Mouse (Mus musculus) heart, embryonic 14.5 days (tissue): ENCODE measurements around the gene Atp6v1g1. TPM values are rescaled to one million over a fixed set of nuclear protein-coding genes. Genes with fewer than 3 reads are reported as not detected.

Experiments
- ATAC-seq: fragments of 200-750 bp; cut with Nextera tagmentation; 2 replicates; pipeline ENCODE4 v1.8.0; 2017; ENCODE audit warnings: low read depth, moderate TSS enrichment; ENCODE audit not compliant: insufficient number of reproducible peaks, insufficient read depth, low FRiP score
- H3K27ac ChIP-seq, 2 experiments: fragments of 200-500 bp in 1 of 2; fragments of 300-500 bp in 1 of 2; sonication (generic) in 1 of 2; replicated peaks in 1 of 2; 2 replicates each; pipeline ENCODE4 v1.5.1; 2012 to 2014; ENCODE audit warnings: low read depth in 2 of 2, low read length in 2 of 2, control low read depth in 1 of 2, mild to moderate bottlenecking in 1 of 2, mixed read lengths in 1 of 2; ENCODE audit not compliant: control insufficient read depth in 1 of 2, insufficient read depth in 1 of 2
- H3K27me3 ChIP-seq: fragments of 300-500 bp; sonication (generic); 2 replicates; pipeline ENCODE4 v1.6.1; 2014; ENCODE audit warnings: mild to moderate bottlenecking, low read length, control low read depth; ENCODE audit not compliant: control insufficient read depth, insufficient read depth
- H3K36me3 ChIP-seq: fragments of 300-500 bp; sonication (generic); 2 replicates; pipeline ENCODE4 v1.6.1; 2014; ENCODE audit warnings: mild to moderate bottlenecking, control low read depth, low read length, mixed read lengths; ENCODE audit not compliant: control insufficient read depth, insufficient read depth
- H3K4me1 ChIP-seq, 2 experiments: fragments of 200-500 bp in 1 of 2; fragments of 300-500 bp in 1 of 2; sonication (generic) in 1 of 2; 2 replicates each; pipeline ENCODE4 v1.6.1; 2012 to 2014; ENCODE audit warnings: low read length in 2 of 2, control low read depth in 1 of 2, mixed read lengths in 1 of 2; ENCODE audit not compliant: control insufficient read depth in 2 of 2, insufficient read depth in 2 of 2
- H3K4me2 ChIP-seq: fragments of 300-500 bp; sonication (generic); 2 replicates; pipeline ENCODE4 v1.6.1; 2014; ENCODE audit warnings: mild to moderate bottlenecking, low read length
- H3K4me3 ChIP-seq, 2 experiments: fragments of 200-500 bp in 1 of 2; fragments of 300-500 bp in 1 of 2; sonication (generic) in 1 of 2; 2 replicates each; pipeline ENCODE4 v1.5.1; 2012 to 2014; ENCODE audit warnings: low read length in 2 of 2, mild to moderate bottlenecking in 2 of 2, control low read depth in 1 of 2, low read depth in 1 of 2, moderate library complexity in 1 of 2; ENCODE audit not compliant: control insufficient read depth in 1 of 2, insufficient read depth in 1 of 2
- H3K9ac ChIP-seq: fragments of 300-500 bp; sonication (generic); 2 replicates; pipeline ENCODE4 v1.6.1; 2014; ENCODE audit warnings: mild to moderate bottlenecking, low read length
- H3K9me3 ChIP-seq: fragments of 300-500 bp; sonication (generic); 2 replicates; pipeline ENCODE4 v1.6.1; 2016; ENCODE audit warnings: low read length, control low read depth; ENCODE audit not compliant: control insufficient read depth
- WGBS: fragments of 180-500 bp; shearing (Covaris S2); extraction: QIAGEN DNeasy Blood & Tissue Kit; methylation state at CpG from one replicate; pipeline ENCODE4 v1.1.7; 2014; 5-methylcytosine and 5-hydroxymethylcytosine counted together
- polyA plus RNA-seq: library from polyadenylated mRNA; unstranded; fragments of >200 nt; fragmentation: Nextera tagmentation; extraction: Ambion mirVana; gene quantifications from 2 replicates; pipeline ENCODE4 v1.2.1, GENCODE M21; 2014

Gene Atp6v1g1
- polyA plus RNA-seq, 1 experiment from 2014 or later = 216 TPM

- ATAC-seq = no peak
- 82% methylated on average over 3 of the region's 3 CpGs for WGBS
- no peak overlapping the region for H3K9ac ChIP-seq
- no peak overlapping the region for H3K4me2 ChIP-seq
- H3K27ac ChIP-seq = no peak overlapping the region
- H3K36me3 ChIP-seq = peaks cover 58% of the 10 kb centered on the region
- peaks cover 11 to 35% of the 10 kb centered on the region in 2 experiments for H3K4me1 ChIP-seq
- no peaks in the 10 kb centered on the region for H3K9me3 ChIP-seq
- no peaks in the 10 kb centered on the region for H3K27me3 ChIP-seq
- H3K4me3 ChIP-seq = no peak overlapping the region
Observed at GRCm38 (mm10) chr4:63548491-63548890, 3.9 kb downstream of the Atp6v1g1 start.

DNA sequence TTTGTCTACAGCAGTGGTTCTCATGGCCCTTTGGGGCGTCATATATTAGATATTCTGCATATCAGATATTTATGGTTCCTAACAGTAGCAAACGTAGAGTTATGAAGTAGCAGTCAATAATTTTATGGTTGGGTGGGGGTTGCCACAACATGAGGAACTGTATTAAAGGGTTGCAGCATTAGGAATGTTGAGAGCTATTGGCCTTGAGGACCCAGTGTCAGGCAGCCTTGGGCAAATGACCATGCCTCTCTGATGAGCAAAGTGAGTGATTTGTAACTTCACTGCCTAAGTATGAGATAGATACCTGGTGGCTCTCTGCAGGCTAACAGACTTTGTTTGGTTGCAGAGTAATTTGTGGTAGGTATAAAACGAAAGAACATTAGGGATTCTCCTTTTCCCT, 6.3 kb downstream of the Atp6v1g1 start:
- no peak overlapping the region for H3K27ac ChIP-seq
- ATAC-seq = no peak
- 90% methylated on average over 3 of the region's 3 CpGs for WGBS
- no peaks in the 10 kb centered on the region for H3K9me3 ChIP-seq
- H3K4me1 ChIP-seq = peaks cover 3 to 20% of the 10 kb centered on the region in 2 experiments
- H3K9ac ChIP-seq = no peak overlapping the region
- no peaks in the 10 kb centered on the region for H3K27me3 ChIP-seq
- H3K36me3 ChIP-seq = peaks cover 70% of the 10 kb centered on the region
- H3K4me3 ChIP-seq = no peak overlapping the region
- H3K4me2 ChIP-seq = no peak overlapping the region

DNA sequence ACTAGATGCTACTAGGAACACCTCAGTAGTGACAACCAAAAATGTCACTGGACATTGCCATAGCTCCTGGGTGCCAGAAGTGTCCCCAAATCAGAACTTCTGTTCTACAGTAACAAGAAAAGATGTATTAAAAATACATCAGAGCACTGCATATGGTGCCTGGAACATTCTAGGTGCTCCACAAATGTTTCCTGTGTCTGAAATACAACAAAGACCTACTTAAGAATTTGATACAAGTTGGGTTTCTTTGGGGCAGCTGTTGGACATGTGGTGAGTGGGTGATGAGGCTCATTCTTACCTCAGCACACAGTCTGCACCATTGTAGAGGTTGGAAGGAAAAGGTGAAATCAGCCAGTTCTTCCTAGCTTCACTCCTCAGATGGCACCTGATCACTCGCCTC, 8.3 kb downstream of the Atp6v1g1 start:
- Histone ChIP-seq H3K27ac (no peak overlapping the region), H3K9ac (no peak overlapping the region), H3K36me3 (peaks cover 64% of the 10 kb centered on the region), H3K27me3 (no peaks in the 10 kb centered on the region), H3K4me3 (no peak overlapping the region), H3K9me3 (no peaks in the 10 kb centered on the region), H3K4me1 (peaks cover 12 to 15% of the 10 kb centered on the region in 2 experiments), H3K4me2 (no peak overlapping the region)
- no peak for ATAC-seq
- WGBS = 100% methylated on average over 1 of the region's 1 CpGs

- WGBS = 82% methylated on average over 4 of the region's 4 CpGs
- H3K4me3 ChIP-seq = no peak overlapping the region
- no peaks in the 10 kb centered on the region for H3K9me3 ChIP-seq
- ATAC-seq = no peak
- H3K36me3 ChIP-seq = peaks cover 53% of the 10 kb centered on the region
- H3K4me2 ChIP-seq = no peak overlapping the region
- no peaks in the 10 kb centered on the region for H3K27me3 ChIP-seq
- no peak overlapping the region for H3K27ac ChIP-seq
- no peak overlapping the region for H3K9ac ChIP-seq
- H3K4me1 ChIP-seq = peaks cover 13 to 18% of the 10 kb centered on the region in 2 experiments
Observed at GRCm38 (mm10) chr4:63553789-63554576, 9.4 kb downstream of the Atp6v1g1 start.

GRCm38 (mm10) chr4:63554616-63555015, 10.0 kb downstream of the Atp6v1g1 start:
- ATAC-seq = no peak
- H3K36me3 ChIP-seq = peaks cover 46% of the 10 kb centered on the region
- WGBS = 75% methylated on average over 3 of the region's 3 CpGs
- no peak overlapping the region for H3K27ac ChIP-seq
- H3K4me2 ChIP-seq = no peak overlapping the region
- no peak overlapping the region for H3K9ac ChIP-seq
- no peaks in the 10 kb centered on the region for H3K27me3 ChIP-seq
- no peak overlapping the region for H3K4me3 ChIP-seq
- H3K9me3 ChIP-seq = no peaks in the 10 kb centered on the region
- peaks cover 18 to 21% of the 10 kb centered on the region in 2 experiments for H3K4me1 ChIP-seq

DNA sequence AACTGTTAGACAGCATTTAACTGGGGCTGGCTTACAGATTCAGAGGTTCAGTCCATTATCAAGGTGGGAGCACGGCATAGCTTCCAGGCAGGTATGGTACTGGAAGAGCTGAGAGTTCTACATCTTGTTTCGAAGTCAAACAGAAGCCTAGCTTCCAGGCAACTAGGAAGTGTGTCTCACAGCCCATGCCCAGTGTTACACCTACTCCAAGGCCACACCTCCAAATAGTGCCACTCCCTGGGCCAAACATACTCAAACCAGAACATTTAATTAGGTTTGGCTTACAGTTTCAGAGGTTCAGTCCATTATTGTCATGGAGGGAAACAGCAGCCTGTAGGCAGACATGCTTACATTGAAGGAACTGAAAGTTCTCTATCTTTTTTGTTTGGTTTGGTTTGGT, 10.5 kb downstream of the Atp6v1g1 start:
- Histone ChIP-seq H3K36me3 (peaks cover 44% of the 10 kb centered on the region), H3K4me2 (no peak overlapping the region), H3K9me3 (no peaks in the 10 kb centered on the region), H3K4me1 (peaks cover 22 to 26% of the 10 kb centered on the region in 2 experiments), H3K4me3 (no peak overlapping the region), H3K27me3 (no peaks in the 10 kb centered on the region), H3K27ac (no peak overlapping the region), H3K9ac (no peak overlapping the region)
- ATAC-seq = no peak
- 96% methylated on average over 2 of the region's 2 CpGs for whole genome bisulfite sequencing

DNA sequence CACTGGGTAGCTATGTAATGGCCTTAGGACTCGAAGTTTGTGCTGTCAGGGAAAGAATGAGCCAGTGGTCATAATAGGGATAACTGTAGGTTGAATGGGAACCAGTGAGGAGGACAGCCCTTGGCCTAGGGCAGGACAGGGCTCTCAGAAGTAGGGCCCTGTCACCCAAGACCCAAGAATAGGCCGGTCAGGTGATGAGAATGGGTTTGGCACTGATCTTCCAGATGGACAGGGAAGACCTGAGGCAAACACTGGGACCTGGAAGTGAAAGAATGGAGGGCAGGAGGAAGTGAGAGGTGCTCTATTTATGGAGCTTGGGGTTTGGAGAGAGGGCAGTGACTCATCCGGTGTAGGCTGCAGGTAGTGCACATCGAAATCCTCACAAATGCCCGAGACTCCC, 12.1 kb downstream of the Atp6v1g1 start:
- H3K4me1 ChIP-seq = peaks cover 26% of the 10 kb centered on the region in 2 experiments
- no peak overlapping the region for H3K4me3 ChIP-seq
- no peak overlapping the region for H3K9ac ChIP-seq
- no peaks in the 10 kb centered on the region for H3K27me3 ChIP-seq
- H3K27ac ChIP-seq = peak overlapping the region in 1 of 2 experiments; percentile 53; a peak in 3 of 4 replicates
- peak overlapping the region; percentile 74; the same call in 1 of the 2 replicates for H3K4me2 ChIP-seq
- no peak for ATAC-seq
- H3K9me3 ChIP-seq = no peaks in the 10 kb centered on the region
- H3K36me3 ChIP-seq = peaks cover 31% of the 10 kb centered on the region
- 50% methylated on average over 5 of the region's 5 CpGs for WGBS
